Mouse (Mus musculus) G1E (cell line): ENCODE measurements around the gene Lat2.

ENCODE experiments used
- CTCF ChIP-seq: IDR thresholded peaks from 2 replicates; pipeline ENCODE4 v1.5.1; 2012; ENCODE audit warnings: low read depth, low read length, inconsistent platforms, mixed read lengths
- GATA1 ChIP-seq: IDR thresholded peaks from 2 replicates; pipeline ENCODE4 v1.6.1; 2012; ENCODE audit warnings: borderline replicate concordance, low read length, inconsistent platforms, mixed read lengths

GRCm38 (mm10) chr5:134568030-134568429 lies 46.8 kb downstream of the Lat2 start:
- TF ChIP-seq CTCF (no peak), GATA1 (no peak)
